Mouse (Mus musculus) kidney, postnatal 36 days (tissue): ENCODE measurements around the gene Cyb5d1.

Experiments
- DNase-seq, 2 experiments: peaks; one replicate each; pipeline ENCODE4 v3.0.0; 2021 to 2022; ENCODE audit warnings: mixed read lengths in 2 of 2

The Cyb5d1 gene

DNA sequence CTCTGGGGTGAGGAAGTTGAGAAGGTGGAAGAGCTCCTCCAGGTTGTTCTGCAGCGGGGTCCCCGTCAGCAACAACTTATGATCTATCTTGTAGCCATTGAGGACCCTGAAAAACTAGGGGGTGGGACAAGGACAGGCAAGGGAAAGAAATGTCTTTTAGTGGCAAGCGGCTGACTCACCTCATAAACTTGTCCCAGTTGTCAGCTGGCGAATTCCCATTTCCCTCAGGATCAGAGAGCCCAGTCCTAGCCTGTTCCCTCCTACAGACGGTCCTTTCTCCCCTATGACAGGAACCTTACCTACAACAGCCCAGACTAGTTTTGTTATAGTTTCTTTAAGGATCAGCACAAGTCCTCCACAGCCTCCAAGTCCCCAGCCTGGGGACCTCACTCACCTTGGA, 38.9 kb downstream of the Cyb5d1 start:
- no peak for DNase-seq

DNA sequence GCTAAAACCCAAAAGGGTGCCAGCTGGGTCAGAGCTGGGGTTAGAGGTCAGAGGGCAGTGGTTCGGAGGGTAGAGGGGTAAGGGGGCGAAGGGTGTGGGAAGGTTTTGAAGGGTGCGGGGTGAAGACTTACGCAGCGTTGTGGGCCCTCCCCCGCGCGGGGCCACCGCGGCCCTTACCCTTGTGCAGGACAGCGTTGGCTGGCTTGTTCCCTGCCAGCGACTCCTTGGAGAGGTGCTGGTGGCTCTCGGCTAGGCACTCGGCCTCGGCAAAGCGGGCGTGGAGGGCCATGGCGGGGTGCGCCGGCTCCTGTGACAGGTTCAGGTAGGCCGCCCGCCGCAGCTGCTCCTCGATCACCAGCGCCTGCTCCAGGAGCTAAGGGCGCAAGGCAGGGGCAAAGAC, 49.0 kb downstream of the Cyb5d1 start:
- DNase-seq, result no peak
